Mouse (Mus musculus) kidney, postnatal 36 days (tissue): ENCODE measurements at regions not wholly inside any gene's neighbourhood (a gene's known extent, or its start where the extent isn't known, plus 50 kb on each side); places are given as distances from the start of the nearest gene placed in this dataset.
A peak's percentile ranks its signal among the peaks of the same experiment; 100 is the strongest.
"Not testable (repeated sequence)": the region's sequence is repeated elsewhere in the genome, so short reads cannot be mapped to it uniquely, and the experiment has no call there.

Experiments
- DNase-seq, 2 experiments: peaks; one replicate each; pipeline ENCODE4 v3.0.0; 2021 to 2022; ENCODE audit warnings: mixed read lengths in 2 of 2

DNA sequence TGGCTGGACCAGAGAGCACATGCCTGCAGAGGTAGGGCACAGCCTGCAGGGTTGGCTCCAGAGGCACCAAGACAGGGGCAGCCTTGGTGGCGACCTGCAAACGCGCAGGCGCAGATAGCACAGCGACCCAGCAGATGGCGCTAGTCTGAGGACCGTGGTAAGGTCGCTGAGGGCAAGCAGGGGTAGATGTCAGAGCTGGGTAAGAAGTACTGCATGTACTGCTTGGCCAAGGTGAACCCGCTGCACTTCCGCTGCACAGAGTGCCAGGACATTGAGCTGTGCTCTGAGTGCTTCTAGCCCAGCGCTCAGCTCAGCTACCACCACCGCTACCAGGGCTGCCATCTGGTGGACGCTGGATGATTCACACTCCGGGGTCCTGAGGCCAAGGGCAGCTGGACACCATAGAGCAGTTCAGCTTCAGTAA, 68.3 kb downstream of the Hsp90b1 start:
- peak; percentile 84 to 88 for DNase-seq

DNA sequence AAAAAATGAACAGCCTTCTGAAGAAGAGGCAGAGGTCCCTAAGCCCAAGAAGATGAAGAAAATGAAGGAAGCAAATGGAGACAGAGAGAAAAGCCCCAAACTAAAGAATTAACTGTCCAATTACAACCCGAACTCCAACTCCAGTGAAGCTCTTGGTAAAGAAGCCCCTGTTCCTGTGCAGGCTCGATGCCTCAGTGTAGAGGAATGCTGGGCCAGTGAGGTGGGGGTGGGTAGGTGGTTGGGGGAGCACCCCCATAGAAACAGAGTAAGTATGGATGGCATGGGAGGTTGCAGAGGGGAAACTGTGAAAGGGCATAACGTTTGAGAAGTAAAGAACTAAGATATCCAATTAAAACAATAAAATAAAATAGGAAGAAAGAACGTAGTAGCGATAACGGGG, 68.8 kb downstream of the Hsp90b1 start:
- not testable (repeated sequence) for DNase-seq

DNA sequence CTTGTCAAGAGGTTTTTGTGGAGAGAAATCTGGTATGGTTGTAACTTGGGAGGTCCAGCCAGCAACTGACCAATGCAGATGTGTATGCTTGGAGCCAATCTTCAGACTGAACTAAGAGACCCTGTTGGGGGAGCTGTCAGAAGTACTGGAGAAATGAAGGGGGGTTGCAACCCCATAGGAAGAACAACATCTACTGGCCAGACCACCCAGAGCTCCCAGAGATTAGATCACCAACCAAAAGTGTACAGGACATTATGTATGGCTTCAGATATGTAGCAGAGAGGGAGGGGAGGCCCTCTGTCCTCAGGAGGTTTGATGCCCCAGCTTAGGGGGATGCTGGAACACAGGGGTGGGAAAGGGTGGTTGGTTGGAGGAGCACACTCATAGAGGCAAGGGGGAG, 78.6 kb downstream of the Hsp90b1 start:
- DNase-seq = not testable (repeated sequence)

DNA sequence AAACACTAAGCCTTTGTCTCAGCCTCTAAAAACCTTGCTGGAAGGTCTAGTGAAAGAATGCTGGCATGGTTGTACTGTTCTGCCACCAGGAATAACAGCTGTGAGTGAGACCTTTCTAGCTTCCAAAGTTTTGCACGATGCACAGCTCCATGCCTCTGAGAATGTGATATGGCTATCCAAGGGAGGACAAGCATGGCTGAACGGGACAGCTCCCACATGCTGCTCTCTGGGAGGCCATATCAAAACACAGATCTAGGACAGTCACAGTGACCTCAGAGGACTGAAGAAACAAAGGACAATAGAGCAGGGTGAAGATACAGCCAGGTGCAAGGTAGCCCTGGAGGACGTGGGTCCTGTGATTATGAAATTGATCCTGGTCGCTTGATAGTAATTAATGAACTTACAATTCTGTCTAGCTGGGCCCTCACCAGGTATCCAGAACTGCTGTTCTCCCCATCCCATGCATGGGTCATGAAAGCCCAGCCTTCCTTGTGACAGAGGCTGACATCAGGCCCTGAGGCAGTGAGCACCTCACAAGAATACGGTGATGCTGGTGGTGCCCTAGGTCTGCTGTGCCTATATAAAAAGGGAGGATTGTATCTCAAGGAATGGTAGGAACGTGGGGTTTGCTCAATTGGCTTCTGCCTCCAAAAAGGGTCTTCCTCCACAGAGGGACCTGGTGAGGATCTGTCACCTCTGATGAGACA, 87.2 kb downstream of the Hsp90b1 start:
- DNase-seq = not testable (repeated sequence)

DNA sequence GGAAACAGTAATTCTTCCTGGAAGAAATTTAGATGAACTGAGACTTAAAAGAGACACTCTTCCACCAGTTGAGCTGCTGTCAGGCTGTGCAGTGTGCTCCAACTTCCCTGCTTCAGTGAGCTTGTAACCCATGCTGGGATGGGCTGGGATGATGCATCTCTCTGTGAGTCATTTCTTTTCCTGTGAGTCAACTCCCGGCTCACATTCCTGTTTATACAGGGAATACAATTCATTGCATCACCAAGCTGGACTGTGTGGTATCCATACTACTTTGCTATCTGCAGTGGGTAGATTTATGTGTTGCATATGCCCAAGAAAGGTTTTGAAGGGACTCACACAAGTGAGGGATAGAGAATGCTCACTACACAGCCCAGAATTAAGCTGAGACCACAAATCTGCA, 93.0 kb downstream of the Hsp90b1 start:
- DNase-seq = not testable (repeated sequence)

DNA sequence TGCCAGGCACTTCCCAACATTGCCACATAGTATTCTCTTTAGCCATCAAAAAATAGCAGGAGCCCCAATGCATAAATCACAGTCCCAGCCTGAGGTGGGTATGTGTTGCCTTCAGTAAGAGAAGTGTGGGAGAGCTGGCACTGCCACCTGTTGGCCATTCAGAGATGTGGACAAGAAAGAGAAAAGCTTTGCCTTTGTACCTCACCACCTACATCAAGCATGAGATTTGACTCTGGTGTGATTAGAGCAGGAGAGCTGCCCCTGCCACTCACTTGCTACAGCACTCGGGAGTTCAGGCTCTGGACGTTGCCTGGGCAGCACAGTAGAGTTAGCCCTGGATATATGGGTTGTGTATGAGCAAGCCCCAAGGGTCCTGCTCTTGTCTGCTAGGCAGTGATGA, 95.3 kb downstream of the Hsp90b1 start:
- peak; percentile 4 to 18 for DNase-seq

DNA sequence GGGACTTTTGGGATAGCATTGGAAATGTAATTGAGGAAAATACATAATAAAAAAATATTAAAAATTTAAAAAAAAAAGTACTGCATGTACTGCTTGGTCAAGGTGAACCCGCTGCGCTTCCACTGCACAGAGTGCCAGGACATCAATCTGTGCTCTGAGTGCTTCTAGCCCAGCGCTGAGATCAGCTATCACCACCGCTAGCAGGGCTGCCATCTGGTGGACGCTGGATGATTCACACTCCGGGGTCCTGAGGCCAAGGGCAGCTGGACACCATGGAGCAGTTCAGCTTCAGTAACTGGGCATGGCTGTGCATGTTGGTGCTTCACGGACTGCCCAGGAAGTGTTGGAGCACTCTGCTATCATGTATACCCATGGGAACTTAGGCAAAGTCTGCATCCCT, 102.1 kb upstream of the Syn3 start:
- DNase-seq = peak in 1 of 2 experiments; percentile 30

DNA sequence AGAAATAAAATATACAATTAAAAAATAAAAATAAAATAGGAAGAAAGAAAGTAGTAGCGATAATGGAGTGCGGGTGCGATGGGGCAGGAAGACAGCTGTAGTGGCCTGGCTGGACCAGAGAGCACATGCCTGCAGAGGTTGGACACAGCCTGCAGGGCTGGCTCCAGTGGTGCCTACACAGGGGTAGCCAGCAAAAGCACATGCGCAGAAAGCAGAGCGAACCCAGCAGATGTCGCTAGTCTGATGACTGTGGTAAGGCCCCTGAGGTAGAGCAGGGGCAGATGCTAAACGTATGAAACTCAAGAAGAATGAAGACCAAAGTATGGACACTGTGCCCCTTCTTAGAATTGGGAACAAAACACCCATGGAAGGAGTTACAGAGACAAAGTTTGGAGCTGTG, 101.3 kb upstream of the Syn3 start:
- DNase-seq = peak; percentile 2 to 32

DNA sequence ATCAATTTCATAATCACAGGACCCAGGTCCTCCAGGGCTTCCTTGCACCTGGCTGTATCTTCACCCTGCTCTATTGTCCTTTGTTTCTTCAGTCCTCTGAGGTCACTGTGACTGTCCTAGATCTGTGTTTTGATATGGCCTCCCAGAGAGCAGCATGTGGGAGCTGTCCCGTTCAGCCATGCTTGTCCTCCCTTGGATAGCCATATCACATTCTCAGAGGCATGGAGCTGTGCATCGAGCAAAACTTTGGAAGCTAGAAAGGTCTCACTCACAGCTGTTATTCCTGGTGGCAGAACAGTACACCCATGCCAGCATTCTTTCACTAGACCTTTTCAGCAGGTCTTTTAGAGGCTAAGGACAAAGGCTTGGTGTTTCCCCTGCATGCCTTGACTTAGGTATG, 91.5 kb upstream of the Syn3 start:
- DNase-seq = not testable (repeated sequence)

DNA sequence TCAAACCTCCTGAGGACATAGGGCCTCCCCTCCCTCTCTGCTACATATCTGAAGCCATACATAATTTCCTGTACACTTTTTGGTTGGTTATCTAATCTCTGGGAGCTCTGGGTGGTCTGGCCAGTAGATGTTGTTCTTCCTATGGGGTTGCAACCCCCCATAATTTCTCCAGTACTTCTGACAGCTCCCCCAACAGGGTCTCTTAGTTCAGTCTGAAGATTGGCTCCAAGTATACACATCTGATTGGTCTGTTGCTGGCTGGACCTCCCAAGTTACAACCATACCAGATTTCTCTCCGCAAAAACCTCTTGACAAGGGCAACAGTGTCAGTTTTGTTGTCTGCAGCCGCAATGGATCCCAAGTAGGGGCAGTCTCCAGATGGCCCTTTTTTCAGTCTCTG, 68.2 kb upstream of the Syn3 start:
- not testable (repeated sequence) for DNase-seq

DNA sequence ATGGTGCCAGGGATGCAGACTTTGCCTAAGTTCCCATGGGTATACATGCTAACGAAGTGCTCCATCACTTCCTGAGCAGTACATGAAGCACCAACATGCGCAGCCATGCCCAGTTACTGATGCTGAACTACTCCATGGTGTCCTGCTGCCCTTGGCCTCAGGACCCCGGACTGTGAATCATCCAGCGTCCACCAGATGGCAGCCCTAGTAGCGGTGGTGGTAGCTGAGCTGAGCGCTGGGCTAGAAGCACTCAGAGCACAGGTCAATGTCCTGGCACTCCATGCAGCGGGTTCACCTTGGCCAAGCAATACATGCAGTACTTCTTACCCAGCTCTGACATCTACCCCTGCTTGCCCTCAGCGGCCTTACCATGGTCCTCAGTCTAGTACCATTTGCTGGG, 57.1 kb upstream of the Syn3 start:
- peak; percentile 24 to 70 for DNase-seq
